Mouse (Mus musculus): ENCODE data around the gene Wfdc21. TPM values are rescaled to one million over a fixed set of nuclear protein-coding genes. Genes with fewer than 3 reads are reported as not detected.
A peak's percentile ranks its signal among the peaks of the same experiment; 100 is the strongest.

The Wfdc21 gene
- polyA plus RNA-seq, 1 experiment from 2014 or later = not detected

DNA sequence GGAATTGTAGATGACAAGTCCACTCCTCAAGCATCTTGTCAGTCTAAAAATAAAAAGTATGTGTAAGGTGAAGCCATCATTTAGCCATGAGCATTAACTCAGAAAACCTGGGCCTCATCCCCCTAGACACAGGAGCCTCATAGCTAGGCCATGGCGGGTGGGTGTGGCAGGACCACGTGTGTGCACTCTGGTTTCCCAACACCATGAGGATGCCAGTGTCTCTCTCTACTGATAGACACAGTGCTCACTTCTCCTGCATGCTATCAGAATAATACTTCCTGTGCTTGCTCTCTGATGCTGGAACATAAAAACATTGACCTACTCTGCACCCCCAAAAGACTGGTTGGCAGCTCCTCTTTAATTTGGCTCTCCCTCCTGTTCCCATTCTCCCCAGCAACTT is 10.9 kb upstream of the Wfdc21 start:
- no peak overlapping the region for H3K4me2 ChIP-seq
- no peak overlapping the region for H3K4me3 ChIP-seq
- no peaks in the 10 kb centered on the region for H3K36me3 ChIP-seq
- H3K27me3 ChIP-seq = no peaks in the 10 kb centered on the region; the same call in 1 of the 2 replicates
- no peak overlapping the region for H3K9ac ChIP-seq
- H3K4me1 ChIP-seq (replicated peaks) = no peaks in the 10 kb centered on the region
- no peak overlapping the region for H3K27ac ChIP-seq (replicated peaks)
- 79% methylated on average over 2 of the region's 2 CpGs for WGBS
- no peaks in the 10 kb centered on the region for H3K9me3 ChIP-seq
- ATAC-seq (ENCODE audit: low read depth) = no peak

DNA sequence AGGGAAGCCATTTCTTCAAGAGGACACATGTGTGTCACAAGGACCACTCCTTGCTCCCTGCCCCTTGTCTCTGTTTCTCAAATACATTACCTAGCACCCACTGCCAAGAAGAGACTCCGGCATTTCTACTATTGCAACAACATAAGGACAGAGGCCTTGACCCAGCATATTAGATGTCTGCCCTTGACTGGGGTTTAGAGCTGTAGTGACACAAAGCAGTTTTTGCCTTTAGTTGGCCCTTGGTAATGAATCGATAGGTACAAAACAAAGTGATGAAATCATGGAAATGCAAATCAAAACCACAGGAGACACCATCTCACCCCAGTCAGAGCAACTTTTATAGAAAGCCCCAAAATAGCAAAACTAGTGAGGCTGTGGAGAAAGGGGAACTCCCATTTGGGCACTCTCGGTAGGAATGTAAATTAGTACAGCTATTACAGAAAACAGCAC is 9.6 kb upstream of the Wfdc21 start:
- no peaks in the 10 kb centered on the region for H3K36me3 ChIP-seq
- H3K4me2 ChIP-seq = no peak overlapping the region
- no peak for ATAC-seq (ENCODE audit: low read depth)
- no peak overlapping the region for H3K27ac ChIP-seq (replicated peaks)
- no peaks in the 10 kb centered on the region for H3K9me3 ChIP-seq
- H3K9ac ChIP-seq = no peak overlapping the region
- H3K4me1 ChIP-seq (replicated peaks) = no peaks in the 10 kb centered on the region
- WGBS = 84% methylated on average over 3 of the region's 3 CpGs
- no peak overlapping the region for H3K4me3 ChIP-seq
- H3K27me3 ChIP-seq = no peaks in the 10 kb centered on the region; the same call in 1 of the 2 replicates

DNA sequence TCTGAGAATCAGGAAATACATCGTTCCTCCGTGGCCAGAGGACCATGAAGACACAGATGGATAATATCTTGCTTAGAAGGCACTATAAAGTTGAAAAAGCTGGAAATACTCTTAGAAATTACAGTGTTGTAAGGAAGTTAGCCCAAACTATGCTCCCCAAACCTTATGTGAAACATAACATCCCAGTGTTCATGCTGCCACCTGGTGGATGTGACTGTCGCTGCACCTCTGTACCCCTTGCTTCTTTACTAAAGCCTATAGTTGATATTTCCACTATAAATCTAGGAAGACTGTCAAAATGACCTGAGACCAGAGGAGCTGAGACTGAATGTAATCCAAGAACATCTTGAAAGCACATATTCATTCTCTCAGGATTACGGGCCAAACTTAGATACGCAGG is 7.5 kb upstream of the Wfdc21 start:
- no peaks in the 10 kb centered on the region for H3K36me3 ChIP-seq
- no peaks in the 10 kb centered on the region; the same call in 1 of the 2 replicates for H3K27me3 ChIP-seq
- no peaks in the 10 kb centered on the region for H3K9me3 ChIP-seq
- 30% methylated on average over 5 of the region's 5 CpGs for WGBS
- no peak overlapping the region for H3K27ac ChIP-seq (replicated peaks)
- H3K9ac ChIP-seq = no peak overlapping the region
- H3K4me3 ChIP-seq = no peak overlapping the region
- no peak for ATAC-seq (ENCODE audit: low read depth)
- H3K4me2 ChIP-seq = no peak overlapping the region
- no peaks in the 10 kb centered on the region for H3K4me1 ChIP-seq (replicated peaks)

DNA sequence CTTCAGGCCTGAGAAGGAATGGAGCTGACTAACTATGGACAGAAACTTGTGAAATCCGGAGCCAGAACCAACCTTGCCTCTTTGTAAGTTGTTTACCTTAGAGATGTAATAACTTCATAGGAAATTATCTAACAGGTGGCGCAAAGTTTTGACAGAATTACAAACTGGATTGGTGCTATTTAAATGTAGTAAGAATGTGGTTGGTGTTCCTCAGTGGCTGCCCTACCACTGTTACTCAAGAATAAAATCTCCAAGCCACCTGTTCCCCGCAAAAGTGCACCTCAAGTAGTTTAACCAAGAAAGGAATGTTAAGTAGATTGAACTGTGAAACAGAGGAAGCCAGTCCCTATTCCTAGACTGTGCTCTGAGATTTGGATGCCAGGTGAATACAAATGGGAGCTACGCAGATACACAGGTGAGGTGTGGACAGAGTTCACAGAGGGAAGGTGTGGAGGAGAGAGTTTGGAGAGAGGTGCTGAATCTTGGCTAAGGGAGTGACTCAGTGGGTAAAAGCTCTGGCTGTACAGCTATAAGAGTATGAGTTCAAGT is 6.2 kb upstream of the Wfdc21 start:
- WGBS = 86% methylated on average over 4 of the region's 4 CpGs
- Histone ChIP-seq H3K4me3 (no peak overlapping the region), H3K9ac (no peak overlapping the region), H3K4me1 (replicated peaks) (no peaks in the 10 kb centered on the region), H3K4me2 (no peak overlapping the region), H3K36me3 (no peaks in the 10 kb centered on the region), H3K27ac (replicated peaks) (no peak overlapping the region), H3K27me3 (no peaks in the 10 kb centered on the region; the same call in 1 of the 2 replicates), H3K9me3 (no peaks in the 10 kb centered on the region)
- no peak for ATAC-seq (ENCODE audit: low read depth)

DNA sequence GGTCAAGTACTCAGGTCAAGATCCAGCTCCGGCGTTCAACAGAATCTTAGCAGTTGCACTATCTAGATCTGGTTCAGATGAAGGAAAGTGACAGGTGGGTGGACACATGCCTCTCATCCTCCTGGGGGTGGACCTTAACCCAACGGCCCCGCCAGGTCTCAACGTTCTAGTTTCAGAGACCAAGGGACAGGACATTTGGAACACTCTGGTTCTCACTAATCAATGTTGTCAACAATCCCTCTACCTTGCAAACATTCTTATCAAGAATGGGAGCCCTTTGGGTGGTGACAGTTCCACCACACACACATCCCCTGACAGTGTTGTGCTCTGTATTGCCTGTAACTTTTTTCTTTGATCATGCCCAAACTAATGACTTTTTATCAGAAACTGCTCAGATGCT is 4.9 kb upstream of the Wfdc21 start:
- no peak for ATAC-seq (ENCODE audit: low read depth)
- no peak overlapping the region for H3K27ac ChIP-seq (replicated peaks)
- no peak overlapping the region for H3K4me2 ChIP-seq
- H3K27me3 ChIP-seq = peaks cover 7% of the 10 kb centered on the region; the same call in 1 of the 2 replicates
- no peaks in the 10 kb centered on the region for H3K36me3 ChIP-seq
- no peaks in the 10 kb centered on the region for H3K4me1 ChIP-seq (replicated peaks)
- H3K9me3 ChIP-seq = no peaks in the 10 kb centered on the region
- H3K4me3 ChIP-seq = no peak overlapping the region
- no peak overlapping the region for H3K9ac ChIP-seq
- 82% methylated on average over 5 of the region's 5 CpGs for WGBS

DNA sequence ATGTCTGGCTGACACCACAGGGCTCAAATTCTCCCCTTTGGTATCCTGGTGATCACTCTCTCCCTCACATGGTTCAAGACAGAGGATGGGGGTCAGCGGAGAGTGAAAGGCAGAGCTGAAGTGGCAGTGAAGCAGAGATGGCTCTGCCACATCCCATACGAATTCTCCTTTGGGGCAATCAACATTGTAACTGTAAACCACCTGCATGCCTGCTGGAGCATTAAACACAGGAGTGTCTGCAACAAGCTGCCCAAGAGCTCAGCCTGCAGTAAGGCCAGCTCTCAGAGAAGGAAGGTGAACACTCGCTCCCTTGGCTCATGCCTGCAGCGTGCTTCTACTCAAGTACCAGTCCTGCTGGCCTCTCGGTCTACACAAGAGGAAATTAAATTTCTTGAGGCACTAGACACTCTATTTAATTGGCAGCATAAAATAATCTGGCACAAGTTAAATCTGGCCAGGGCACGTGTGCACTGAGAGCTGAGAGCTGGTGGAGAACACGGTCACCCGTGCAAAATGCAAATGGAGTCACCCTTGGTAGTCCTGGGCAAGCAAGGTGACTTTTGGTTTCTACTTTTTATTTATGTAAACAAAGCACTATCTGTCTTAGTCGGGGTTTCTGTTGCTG is 3.9 kb upstream of the Wfdc21 start:
- Histone ChIP-seq H3K4me3 (no peak overlapping the region), H3K27me3 (peaks cover 14% of the 10 kb centered on the region), H3K9me3 (no peaks in the 10 kb centered on the region), H3K4me2 (no peak overlapping the region), H3K4me1 (replicated peaks) (no peaks in the 10 kb centered on the region), H3K27ac (replicated peaks) (no peak overlapping the region), H3K36me3 (no peaks in the 10 kb centered on the region), H3K9ac (no peak overlapping the region)
- no peak for ATAC-seq (ENCODE audit: low read depth)
- whole genome bisulfite sequencing = 75% methylated on average over 9 of the region's 9 CpGs

DNA sequence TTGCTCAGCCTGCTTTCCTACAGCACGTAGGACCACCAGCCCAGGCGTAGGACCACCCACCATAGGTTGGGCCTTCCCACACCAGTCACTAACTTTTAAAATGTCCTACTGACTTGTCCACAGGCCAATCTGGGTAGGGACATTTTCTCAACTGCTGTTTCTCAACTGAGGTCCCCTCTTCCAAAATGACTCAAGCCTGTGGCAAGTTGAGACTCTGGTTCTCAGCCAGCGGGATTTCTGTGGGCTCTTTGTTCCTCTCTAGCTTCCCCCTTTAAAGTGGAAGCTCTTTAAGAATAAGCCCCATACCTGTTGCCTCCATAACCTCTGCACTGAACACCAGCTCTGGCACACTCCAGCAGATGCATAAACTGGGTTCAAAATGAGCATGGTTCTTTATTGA is 3.2 kb upstream of the Wfdc21 start:
- H3K27me3 ChIP-seq = peaks cover 20% of the 10 kb centered on the region
- no peak overlapping the region for H3K4me3 ChIP-seq
- ATAC-seq (ENCODE audit: low read depth) = no peak
- no peak overlapping the region for H3K4me2 ChIP-seq
- no peak overlapping the region for H3K27ac ChIP-seq (replicated peaks)
- 87% methylated on average over 3 of the region's 3 CpGs for WGBS
- H3K9me3 ChIP-seq = no peaks in the 10 kb centered on the region
- no peaks in the 10 kb centered on the region for H3K4me1 ChIP-seq (replicated peaks)
- H3K9ac ChIP-seq = no peak overlapping the region
- no peaks in the 10 kb centered on the region for H3K36me3 ChIP-seq

DNA sequence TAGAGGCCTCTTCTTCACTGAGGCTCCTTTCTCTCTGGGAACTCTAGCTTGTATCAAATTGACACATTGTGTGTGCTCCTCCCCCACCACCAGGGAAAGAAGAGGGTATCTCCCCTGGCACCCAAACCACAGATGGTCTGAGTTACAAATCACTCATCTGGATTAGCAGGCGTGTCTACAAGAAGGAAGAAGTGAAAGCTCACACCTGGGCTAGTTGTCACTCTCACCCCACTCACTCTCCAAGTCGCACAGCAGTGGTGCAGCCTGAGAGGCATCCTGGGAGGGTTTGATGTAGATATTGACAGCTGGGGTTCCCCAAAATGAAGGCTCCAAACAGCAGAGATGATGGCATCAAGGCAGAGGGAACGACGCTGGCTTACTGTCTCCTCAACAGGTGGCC is 588 bp upstream of the Wfdc21 start:
- no peaks in the 10 kb centered on the region for H3K4me1 ChIP-seq (replicated peaks)
- H3K4me3 ChIP-seq = no peak overlapping the region
- H3K36me3 ChIP-seq = no peaks in the 10 kb centered on the region
- 68% methylated on average over 4 of the region's 4 CpGs for WGBS
- peaks cover 29% of the 10 kb centered on the region for H3K27me3 ChIP-seq
- H3K9ac ChIP-seq = no peak overlapping the region
- H3K4me2 ChIP-seq = no peak overlapping the region
- ATAC-seq (ENCODE audit: low read depth) = no peak
- no peaks in the 10 kb centered on the region for H3K9me3 ChIP-seq
- H3K27ac ChIP-seq (replicated peaks) = no peak overlapping the region

DNA sequence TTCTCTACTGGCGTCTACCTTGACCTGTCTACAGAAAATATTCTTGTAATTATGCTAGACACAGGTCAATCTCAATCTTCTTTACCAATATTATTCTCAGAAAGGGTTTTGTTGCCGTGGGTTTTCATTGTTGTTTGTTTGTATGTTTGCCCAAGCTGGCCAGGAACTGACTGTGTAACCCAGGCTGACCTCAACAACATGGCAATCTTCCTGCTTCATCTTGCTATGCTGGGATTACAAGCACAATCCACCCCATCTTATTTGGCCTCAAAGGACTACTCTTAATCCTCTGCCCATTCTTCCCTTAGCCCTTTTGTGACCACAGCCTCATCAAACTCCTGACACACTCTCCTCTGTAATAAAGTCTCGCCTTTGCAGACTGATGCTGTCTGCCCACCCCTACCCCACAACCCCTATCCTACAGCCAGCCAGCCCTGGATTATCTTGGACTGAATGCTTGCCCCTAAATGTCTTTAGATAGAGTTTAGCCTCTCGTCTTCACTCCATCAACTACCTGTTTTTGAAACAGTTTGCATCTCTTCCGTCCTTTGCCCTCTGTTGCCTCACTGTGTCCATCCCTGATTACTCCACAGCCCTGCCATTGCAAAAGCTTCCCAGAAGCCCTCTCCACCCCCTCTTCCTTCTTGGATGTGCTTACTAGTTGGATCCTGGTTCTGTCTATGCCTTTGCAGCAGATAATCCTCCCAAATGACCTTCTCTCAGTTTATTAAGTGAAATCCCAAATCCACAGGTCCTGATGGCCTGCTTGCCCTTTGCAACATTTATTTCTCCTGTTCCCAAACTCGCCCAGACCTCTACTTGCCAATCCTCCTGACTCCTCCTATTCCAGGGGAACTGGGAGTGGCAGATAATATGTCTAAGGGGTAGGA is 881 bp downstream of the Wfdc21 start:
- Histone ChIP-seq H3K4me3 (no peak overlapping the region), H3K4me2 (no peak overlapping the region), H3K27me3 (peaks cover 43% of the 10 kb centered on the region), H3K9ac (no peak overlapping the region), H3K4me1 (replicated peaks) (no peaks in the 10 kb centered on the region), H3K27ac (replicated peaks) (no peak overlapping the region), H3K9me3 (no peaks in the 10 kb centered on the region), H3K36me3 (no peaks in the 10 kb centered on the region)
- no peak for ATAC-seq (ENCODE audit: low read depth)
- WGBS = 70% methylated on average over 6 of the region's 6 CpGs

DNA sequence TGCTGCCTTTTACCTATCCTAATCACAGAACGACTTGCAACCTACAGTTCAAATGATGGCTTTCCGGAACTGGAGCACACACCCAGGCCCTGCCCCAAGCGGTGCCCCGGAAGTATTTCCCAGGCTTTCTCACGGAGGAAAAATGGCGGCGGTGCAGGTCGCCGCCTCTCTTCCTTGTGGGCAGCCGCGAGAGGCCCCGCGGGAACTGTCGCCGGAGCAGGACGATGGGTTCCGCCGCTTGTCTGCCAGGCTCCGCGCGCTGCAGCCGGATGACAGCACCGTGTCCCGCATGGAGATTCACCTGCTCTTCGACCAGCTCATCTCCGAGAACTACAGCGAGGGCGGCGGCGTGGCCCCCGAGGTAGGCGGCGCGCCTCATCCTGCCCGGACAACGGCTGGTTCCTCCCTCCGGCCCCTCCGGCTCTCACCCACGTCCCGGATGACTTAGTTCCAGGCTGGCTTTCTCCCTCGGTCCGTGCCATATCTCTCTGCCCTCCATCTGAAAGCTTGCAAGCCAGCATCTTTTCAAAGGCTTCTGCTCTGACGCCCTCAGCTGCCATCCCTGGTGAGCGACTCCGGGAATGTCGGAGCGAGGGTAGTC is 6.9 kb downstream of the Wfdc21 start, which contains the start of gene Heatr6:
Gene Heatr6, plus strand, starts transcription at position 116 of the 601 bp plus-strand sequence.
- peak; percentile 96 for ATAC-seq (ENCODE audit: low read depth)

DNA sequence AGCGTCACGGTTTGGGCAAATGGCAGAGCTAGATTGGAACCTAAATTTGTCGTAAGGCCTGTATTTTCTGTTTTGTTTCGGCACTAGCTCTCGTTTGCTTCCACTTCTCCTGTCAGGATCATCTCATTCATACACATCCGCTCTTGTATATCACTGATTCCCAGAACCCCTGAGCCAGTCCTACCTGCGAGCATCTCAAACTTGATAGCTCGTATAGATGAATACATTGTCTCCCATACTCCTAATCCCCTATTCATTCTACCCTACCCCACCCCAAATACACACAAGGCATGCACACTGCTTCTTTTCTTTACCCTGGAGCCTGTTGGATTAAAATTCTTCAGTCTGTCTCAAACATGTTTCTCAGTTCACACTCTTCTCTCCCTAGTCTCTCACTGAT is 7.5 kb downstream of the Wfdc21 start:
- ATAC-seq (ENCODE audit: low read depth) = peak; percentile 60
- H3K4me1 ChIP-seq (replicated peaks) = peaks cover 24% of the 10 kb centered on the region
- peak overlapping the region; percentile 79 for H3K4me2 ChIP-seq
- H3K4me3 ChIP-seq = peak overlapping the region; percentile 74
- H3K36me3 ChIP-seq = peaks cover 36% of the 10 kb centered on the region
- H3K9me3 ChIP-seq = no peaks in the 10 kb centered on the region
- H3K27me3 ChIP-seq = peaks cover 17% of the 10 kb centered on the region
- peak overlapping the region; percentile 93 for H3K9ac ChIP-seq
- peak overlapping the region; percentile 92 for H3K27ac ChIP-seq (replicated peaks)
- 11% methylated on average over 8 of the region's 8 CpGs for WGBS

More for the DNA sequence above, 6.9 kb downstream of the Wfdc21 start, which contains the start of gene Heatr6:
- H3K27me3 ChIP-seq = peaks cover 22% of the 10 kb centered on the region
- peak within 1 kb of the TSS; percentile 92 for H3K27ac ChIP-seq (replicated peaks)
- H3K4me1 ChIP-seq (replicated peaks) = peaks cover 24% of the 10 kb centered on the region
- H3K36me3 ChIP-seq = peaks cover 30% of the 10 kb centered on the region
- peak within 1 kb of the TSS; percentile 93 for H3K9ac ChIP-seq
- peak within 1 kb of the TSS; percentile 74 for H3K4me3 ChIP-seq
- WGBS = under 1% methylated on average over 47 of the region's 47 CpGs
- peak within 1 kb of the TSS; percentile 79 for H3K4me2 ChIP-seq
- no peaks in the 10 kb centered on the region for H3K9me3 ChIP-seq

DNA sequence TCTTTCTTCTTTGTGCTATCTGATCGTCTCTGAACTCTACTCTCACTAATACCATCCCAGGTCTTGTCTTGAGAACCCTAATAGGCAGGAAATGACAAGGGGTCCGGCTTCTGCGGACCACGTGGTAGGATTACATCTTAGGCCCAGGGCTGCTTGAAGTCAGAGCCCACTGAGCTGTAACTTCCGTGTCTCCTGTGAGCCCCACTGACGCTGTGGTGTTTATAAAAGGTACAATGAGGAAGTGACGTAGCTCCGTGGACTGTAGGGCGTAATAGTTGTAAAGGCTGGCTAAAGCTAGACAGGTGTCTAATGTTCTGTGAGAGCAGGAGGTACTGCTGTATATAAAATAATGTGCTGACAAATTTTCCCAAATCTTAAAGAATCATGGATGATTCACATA is 20.6 kb downstream of the Wfdc21 start:
- H3K4me2 ChIP-seq = no peak overlapping the region
- no peak for ATAC-seq (ENCODE audit: low read depth)
- H3K36me3 ChIP-seq = peaks cover 98% of the 10 kb centered on the region
- H3K9me3 ChIP-seq = 0 out of 2 replicates have a peak, but pooled peaks cover 3% of the 10 kb centered on the region
- 95% methylated on average over 9 of the region's 9 CpGs for WGBS
- no peak overlapping the region for H3K27ac ChIP-seq (replicated peaks)
- no peak overlapping the region for H3K9ac ChIP-seq
- no peak overlapping the region for H3K4me3 ChIP-seq
- H3K4me1 ChIP-seq (replicated peaks) = no peaks in the 10 kb centered on the region
- no peaks in the 10 kb centered on the region for H3K27me3 ChIP-seq
